In genomic region chr2:119334964-119335525, GRCm38 (mm10) we compare ENCODE assay signal across 26 mouse cellular contexts. TPM values are rescaled to one million over a fixed set of nuclear protein-coding genes. Genes with fewer than 3 reads are reported as not detected.
A peak's percentile ranks its signal among the peaks of the same experiment; 100 is the strongest.
DNase-seq lines count a peak whose midpoint lies in the region; ATAC-seq and TF ChIP-seq lines count a peak whose summit lies in the region.
"Had no signal": no experiment of that assay in that cellular context is flagged by ENCODE, and none has a peak within 500 bp of the region (broad histone marks: within the 10 kb centered on the region; RNA-seq: fewer than 3 reads in every experiment).

No protein-coding gene starts in this region.

- no peak overlapping the region for H3K9ac ChIP-seq in heart, embryonic 13.5 days
- H3K9ac ChIP-seq in intestine, postnatal 0 days (ENCODE audit: low read depth, low read length): no peak overlapping the region
- no peak overlapping the region for H3K9ac ChIP-seq in intestine, embryonic 16.5 days (ENCODE audit: low read depth, low read length)
- H3K9ac ChIP-seq in lung, embryonic 15.5 days: no peak overlapping the region
- H3K9ac ChIP-seq: embryonic facial prominence, embryonic 13.5 days; forebrain, embryonic 12.5 days; limb, embryonic 15.5 days; liver, embryonic 15.5 days; midbrain, embryonic 13.5 days; neural tube, embryonic 12.5 days had no signal

- DNase-seq in heart, adult 18-20 months: no peak
- DNase-seq in lung, adult 18-20 months: no peak
- DNase-seq: adrenal gland, adult 8-10 months; cerebellum, adult 18-20 months; cerebellum, postnatal 25 days; embryo, embryonic 11 days; kidney, adult 11 months; kidney, postnatal 14 days; left cerebral cortex, postnatal 4 days; retina, postnatal 1 day; right cerebral cortex, postnatal 25 days; spleen, adult 18-20 months had no signal

- 0 out of 2 replicates have a peak overlapping the region, but pooled peaks have one; percentile 1 for H3K27ac ChIP-seq in heart, embryonic 13.5 days (replicated peaks)
- no peak overlapping the region for H3K27ac ChIP-seq in intestine, postnatal 0 days (ENCODE audit: low read depth, low read length)
- no peak overlapping the region for H3K27ac ChIP-seq in intestine, embryonic 16.5 days (ENCODE audit: low read length)
- H3K27ac ChIP-seq in lung, embryonic 15.5 days: no peak overlapping the region
- H3K27ac ChIP-seq in brown adipose tissue, adult 24 weeks (replicated peaks; ENCODE audit: low read depth, low read length): peak overlapping the region; percentile 41; the same call in 1 of the 2 replicates
- H3K27ac ChIP-seq: embryonic facial prominence, embryonic 13.5 days; forebrain, embryonic 12.5 days; hindbrain, postnatal 0 days; limb, embryonic 15.5 days; liver, embryonic 15.5 days; midbrain, embryonic 13.5 days; neural tube, embryonic 12.5 days had no signal

- no peak overlapping the region for H3K4me3 ChIP-seq in heart, embryonic 13.5 days
- H3K4me3 ChIP-seq in intestine, postnatal 0 days (ENCODE audit: low read depth, low read length): no peak overlapping the region
- no peak overlapping the region for H3K4me3 ChIP-seq in intestine, embryonic 16.5 days (ENCODE audit: low read length)
- no peak overlapping the region for H3K4me3 ChIP-seq in lung, embryonic 15.5 days
- peak overlapping the region; percentile 50 for H3K4me3 ChIP-seq in brown adipose tissue, adult 24 weeks (ENCODE audit: insufficient read depth, low read depth, low read length)
- H3K4me3 ChIP-seq: embryonic facial prominence, embryonic 13.5 days; erythroblast, embryonic 14.5 days; forebrain, embryonic 12.5 days; limb, embryonic 15.5 days; liver, embryonic 15.5 days; midbrain, embryonic 13.5 days; neural tube, embryonic 12.5 days had no signal

- no peak for TF ChIP-seq CTCF in intestine, postnatal 0 days (IDR thresholded peaks at IDR 0.05; ENCODE audit: low read depth)

- peaks cover 34% of the 10 kb centered on the region for H3K27me3 ChIP-seq in heart, embryonic 13.5 days (replicated peaks)
- no peaks in the 10 kb centered on the region for H3K27me3 ChIP-seq in intestine, postnatal 0 days (replicated peaks; ENCODE audit: control insufficient read depth, insufficient read depth, low read length)
- no peaks in the 10 kb centered on the region for H3K27me3 ChIP-seq in intestine, embryonic 16.5 days (replicated peaks; ENCODE audit: control insufficient read depth, insufficient read depth, low read length)
- H3K27me3 ChIP-seq in lung, embryonic 15.5 days: peaks cover 12% of the 10 kb centered on the region; the same call in 1 of the 2 replicates

- peak overlapping the region; percentile 39; the same call in 1 of the 2 replicates for H3K4me2 ChIP-seq in heart, embryonic 13.5 days
- 0 out of 2 replicates have a peak overlapping the region, but pooled peaks have one; percentile 2 for H3K4me2 ChIP-seq in intestine, postnatal 0 days (replicated peaks; ENCODE audit: low read depth)
- H3K4me2 ChIP-seq in intestine, embryonic 16.5 days (ENCODE audit: low read depth, low read length): no peak overlapping the region
- H3K4me2 ChIP-seq in lung, embryonic 15.5 days: peak overlapping the region; percentile 31; the same call in 1 of the 2 replicates
- H3K4me2 ChIP-seq: embryonic facial prominence, embryonic 13.5 days; forebrain, embryonic 12.5 days; limb, embryonic 15.5 days; liver, embryonic 15.5 days; midbrain, embryonic 13.5 days; neural tube, embryonic 12.5 days had no signal

- ATAC-seq in heart, embryonic 13.5 days (ENCODE audit: extremely low read depth, insufficient number of reproducible peaks, low FRiP score, low TSS enrichment): no peak
- no peak for ATAC-seq in intestine, postnatal 0 days
- no peak for ATAC-seq in intestine, embryonic 16.5 days
- no peak for ATAC-seq in lung, embryonic 15.5 days (ENCODE audit: borderline replicate concordance, extremely low read depth, low FRiP score, low TSS enrichment)
- ATAC-seq: activated CD4-positive, CD25-positive, alpha-beta regulatory T cell, adult 4 months; hindbrain, postnatal 0 days; midbrain, embryonic 13.5 days had no signal

- H3K9me3 ChIP-seq in heart, embryonic 13.5 days: no peaks in the 10 kb centered on the region
- H3K9me3 ChIP-seq in intestine, postnatal 0 days (ENCODE audit: control insufficient read depth): no peaks in the 10 kb centered on the region
- no peaks in the 10 kb centered on the region for H3K9me3 ChIP-seq in intestine, embryonic 16.5 days (ENCODE audit: control insufficient read depth, low read length)
- no peaks in the 10 kb centered on the region for H3K9me3 ChIP-seq in lung, embryonic 15.5 days
- H3K9me3 ChIP-seq: embryonic facial prominence, embryonic 13.5 days; forebrain, embryonic 12.5 days; limb, embryonic 15.5 days; liver, embryonic 15.5 days; midbrain, embryonic 13.5 days; neural tube, embryonic 12.5 days had no signal

- H3K4me1 ChIP-seq in heart, embryonic 13.5 days: peaks cover 16% of the 10 kb centered on the region
- H3K4me1 ChIP-seq in intestine, postnatal 0 days (replicated peaks; ENCODE audit: control insufficient read depth, insufficient read depth, low read length): no peaks in the 10 kb centered on the region; the same call in none of the 2 replicates
- H3K4me1 ChIP-seq in intestine, embryonic 16.5 days (ENCODE audit: control insufficient read depth, insufficient read depth, low read length): peaks cover 9% of the 10 kb centered on the region
- H3K4me1 ChIP-seq in lung, embryonic 15.5 days: peaks cover 33% of the 10 kb centered on the region
- H3K4me1 ChIP-seq in brown adipose tissue, adult 24 weeks (ENCODE audit: control insufficient read depth, insufficient read depth, insufficient read length, low read length): 0 out of 2 replicates have a peak, but pooled peaks cover 6% of the 10 kb centered on the region

- 66% methylated on average over 7 of the region's 7 CpGs for WGBS in heart, embryonic 13.5 days
- WGBS in intestine, postnatal 0 days: 79% methylated on average over 7 of the region's 7 CpGs
- WGBS in intestine, embryonic 16.5 days: 82% methylated on average over 7 of the region's 7 CpGs
- 73% methylated on average over 7 of the region's 7 CpGs for WGBS in lung, embryonic 15.5 days

- H3K36me3 ChIP-seq in heart, embryonic 13.5 days: peaks cover 3% of the 10 kb centered on the region; the same call in 1 of the 2 replicates
- H3K36me3 ChIP-seq in intestine, postnatal 0 days (ENCODE audit: control insufficient read depth, insufficient read depth): peaks cover 4% of the 10 kb centered on the region; the same call in 1 of the 2 replicates
- no peaks in the 10 kb centered on the region for H3K36me3 ChIP-seq in intestine, embryonic 16.5 days (ENCODE audit: control insufficient read depth, insufficient read depth, low read length)
- H3K36me3 ChIP-seq in lung, embryonic 15.5 days: no peaks in the 10 kb centered on the region
- H3K36me3 ChIP-seq: embryonic facial prominence, embryonic 13.5 days; forebrain, embryonic 12.5 days; limb, embryonic 15.5 days; liver, embryonic 15.5 days; midbrain, embryonic 13.5 days; neural tube, embryonic 12.5 days had no signal

RNA-seq across cellular contexts. Expression of gene Dll4, which starts 9.5 kb away (rescaled TPM):
- 7.7 and 8.7 TPM in 2 replicates for polyA plus RNA-seq in heart, embryonic 13.5 days (2015; fragmentation: Nextera tagmentation; extraction: Ambion mirVana)
- total RNA-seq in heart, adult 18-20 months (2021): 10 to 100 TPM; 13.3 to 19.6 TPM
- polyA plus RNA-seq in intestine, postnatal 0 days (2015; fragmentation: Nextera tagmentation; extraction: Ambion mirVana): 3.7 and 4.1 TPM in 2 replicates
- polyA plus RNA-seq in intestine, embryonic 16.5 days (2015; fragmentation: Nextera tagmentation; extraction: Ambion mirVana): 8.4 and 8.7 TPM in 2 replicates
- polyA plus RNA-seq in lung, embryonic 15.5 days (2015; fragmentation: Nextera tagmentation; extraction: Ambion mirVana): 13.6 and 14.7 TPM in 2 replicates
- 3.2 and 5.8 TPM in 2 replicates for polyA plus RNA-seq in brown adipose tissue, adult 24 weeks (2012; ENCODE audit: insufficient read depth, insufficient read length, missing spikeins)
- polyA plus RNA-seq: activated CD4-positive, CD25-positive, alpha-beta regulatory T cell, adult 4 months had no signal

RNA-seq across cellular contexts. Expression of gene Chac1, which starts 16.0 kb away (rescaled TPM):
- 0.35 and 0.78 TPM in 2 replicates for polyA plus RNA-seq in heart, embryonic 13.5 days (2015; fragmentation: Nextera tagmentation; extraction: Ambion mirVana)
- total RNA-seq in heart, adult 18-20 months (2021): 1 to 10 TPM; 4.0 to 7.0 TPM
- polyA plus RNA-seq in intestine, postnatal 0 days (2015; fragmentation: Nextera tagmentation; extraction: Ambion mirVana): 1.1 and 1.4 TPM in 2 replicates
- polyA plus RNA-seq in intestine, embryonic 16.5 days (2015; fragmentation: Nextera tagmentation; extraction: Ambion mirVana): 2.7 and 6.0 TPM in 2 replicates
- 0.59 and 1.1 TPM in 2 replicates for polyA plus RNA-seq in lung, embryonic 15.5 days (2015; fragmentation: Nextera tagmentation; extraction: Ambion mirVana)
- polyA plus RNA-seq in brown adipose tissue, adult 24 weeks (2012; ENCODE audit: insufficient read depth, insufficient read length, missing spikeins): 2.1 and 2.3 TPM in 2 replicates
- polyA plus RNA-seq: activated CD4-positive, CD25-positive, alpha-beta regulatory T cell, adult 4 months had no signal

RNA-seq across cellular contexts. Expression of gene Vps18, which starts 46.5 kb away (rescaled TPM):
- polyA plus RNA-seq in heart, embryonic 13.5 days (2015; fragmentation: Nextera tagmentation; extraction: Ambion mirVana): 11.9 and 13.1 TPM in 2 replicates
- total RNA-seq in heart, adult 18-20 months (2021): 10 to 100 TPM; 13.2 to 13.5 TPM
- 21.8 and 24.3 TPM in 2 replicates for polyA plus RNA-seq in intestine, postnatal 0 days (2015; fragmentation: Nextera tagmentation; extraction: Ambion mirVana)
- polyA plus RNA-seq in intestine, embryonic 16.5 days (2015; fragmentation: Nextera tagmentation; extraction: Ambion mirVana): 25.5 and 29.6 TPM in 2 replicates
- 18.3 and 19.1 TPM in 2 replicates for polyA plus RNA-seq in lung, embryonic 15.5 days (2015; fragmentation: Nextera tagmentation; extraction: Ambion mirVana)
- polyA plus RNA-seq in brown adipose tissue, adult 24 weeks (2012; ENCODE audit: insufficient read depth, insufficient read length, missing spikeins): 3.6 and 4.8 TPM in 2 replicates

Comparison
In these comparisons a context has a peak if more than half of its experiments do, and no peak if none do; other contexts are left out.
1. H3K27ac ChIP-seq: peak in heart, embryonic 13.5 days (single experiment) and brown adipose tissue, adult 24 weeks (single experiment); none in intestine, postnatal 0 days (single experiment), intestine, embryonic 16.5 days (single experiment) and lung, embryonic 15.5 days (single experiment).